Mouse (Mus musculus) adrenal gland, postnatal 25 days (tissue): ENCODE results near the gene Card9. TPM values are rescaled to one million over a fixed set of nuclear protein-coding genes. Genes with fewer than 3 reads are reported as not detected.
"Not testable (repeated sequence)": the region's sequence is repeated elsewhere in the genome, so short reads cannot be mapped to it uniquely, and the experiment has no call there.

Experiments used
- DNase-seq: peaks from one replicate; pipeline ENCODE4 v3.0.0; 2021; ENCODE audit warnings: mixed read lengths
- long read RNA-seq: library from polyadenylated mRNA; stranded (forward); transcript quantifications from one replicate; pipeline ENCODE4 v2.0.0, GENCODE M21; 2021
- total RNA-seq: library from RNA; stranded (reverse); gene quantifications from 2 replicates; pipeline ENCODE4 v1.2.3, GENCODE M21; 2021

Gene Card9
- 0.97 TPM in 1 of 2 replicates, not detected in the other for total RNA-seq
- long read RNA-seq, partial matches to known transcripts = 0 of 1 reads
- long read RNA-seq, other reads (novel, unspliced or antisense) = 1 of 1 reads

DNA sequence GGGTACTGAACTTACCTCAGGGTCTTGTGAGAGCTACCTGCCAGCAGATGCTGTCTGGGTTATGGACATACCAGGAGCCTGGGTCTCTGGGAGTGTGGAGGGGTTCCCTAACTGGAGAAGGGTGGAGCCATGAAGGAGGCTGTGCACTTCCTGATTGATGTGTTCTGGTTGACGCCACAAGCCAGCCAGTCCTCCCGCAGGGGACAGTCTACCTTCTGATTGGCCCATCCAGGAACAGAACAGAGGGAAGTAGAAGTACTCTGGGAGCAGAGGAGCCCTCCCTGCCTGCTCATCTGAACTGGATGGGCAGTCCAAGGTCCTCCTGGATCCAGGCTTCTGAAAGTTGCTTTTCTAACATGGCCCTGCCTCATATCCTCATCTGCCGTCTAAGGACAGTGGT is at the start of gene Card9:
TSS of gene Card9 (minus strand) at position 147 of the 400 bp plus-strand sequence.
- no peak for DNase-seq

DNA sequence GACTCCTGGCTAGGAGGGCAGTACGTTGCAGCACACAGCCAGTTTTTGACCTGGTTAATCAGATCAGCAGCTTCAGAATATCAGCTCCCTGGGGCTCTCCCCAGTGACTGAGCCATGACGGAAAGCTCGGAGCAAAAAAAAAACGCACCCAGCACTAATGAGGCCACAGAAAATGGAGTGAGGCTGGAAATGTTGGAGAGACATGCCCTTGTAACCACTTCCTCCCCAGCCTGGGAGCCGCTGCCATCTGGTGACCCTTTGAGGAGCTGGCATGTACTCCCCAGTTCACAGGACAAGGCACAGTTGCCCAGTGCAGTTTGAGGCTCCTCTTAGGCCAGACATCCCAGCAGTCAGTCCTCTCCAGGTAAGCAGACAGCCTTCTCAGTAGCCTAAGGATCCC is 49.4 kb upstream of the Card9 start:
- DNase-seq = no peak

DNA sequence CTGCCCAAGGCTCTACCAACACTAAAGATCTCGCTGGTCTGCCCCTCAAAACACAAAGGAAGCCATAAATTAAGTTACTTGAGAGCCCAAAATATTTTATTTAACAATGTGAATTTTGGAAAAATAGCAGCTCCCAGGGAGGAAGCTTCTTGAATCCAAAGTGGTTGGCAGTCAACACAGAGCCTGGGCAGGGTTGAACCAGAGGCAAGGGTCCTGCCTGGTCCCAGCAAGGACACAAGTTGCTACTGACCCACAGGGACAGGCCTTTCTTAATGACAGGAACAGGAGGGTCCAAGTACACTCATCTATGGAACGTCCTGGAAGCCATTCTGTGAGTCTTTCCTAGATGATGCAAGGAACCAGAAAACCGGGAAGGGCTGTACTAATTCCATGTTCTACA is 48.6 kb upstream of the Card9 start:
- no peak for DNase-seq

DNA sequence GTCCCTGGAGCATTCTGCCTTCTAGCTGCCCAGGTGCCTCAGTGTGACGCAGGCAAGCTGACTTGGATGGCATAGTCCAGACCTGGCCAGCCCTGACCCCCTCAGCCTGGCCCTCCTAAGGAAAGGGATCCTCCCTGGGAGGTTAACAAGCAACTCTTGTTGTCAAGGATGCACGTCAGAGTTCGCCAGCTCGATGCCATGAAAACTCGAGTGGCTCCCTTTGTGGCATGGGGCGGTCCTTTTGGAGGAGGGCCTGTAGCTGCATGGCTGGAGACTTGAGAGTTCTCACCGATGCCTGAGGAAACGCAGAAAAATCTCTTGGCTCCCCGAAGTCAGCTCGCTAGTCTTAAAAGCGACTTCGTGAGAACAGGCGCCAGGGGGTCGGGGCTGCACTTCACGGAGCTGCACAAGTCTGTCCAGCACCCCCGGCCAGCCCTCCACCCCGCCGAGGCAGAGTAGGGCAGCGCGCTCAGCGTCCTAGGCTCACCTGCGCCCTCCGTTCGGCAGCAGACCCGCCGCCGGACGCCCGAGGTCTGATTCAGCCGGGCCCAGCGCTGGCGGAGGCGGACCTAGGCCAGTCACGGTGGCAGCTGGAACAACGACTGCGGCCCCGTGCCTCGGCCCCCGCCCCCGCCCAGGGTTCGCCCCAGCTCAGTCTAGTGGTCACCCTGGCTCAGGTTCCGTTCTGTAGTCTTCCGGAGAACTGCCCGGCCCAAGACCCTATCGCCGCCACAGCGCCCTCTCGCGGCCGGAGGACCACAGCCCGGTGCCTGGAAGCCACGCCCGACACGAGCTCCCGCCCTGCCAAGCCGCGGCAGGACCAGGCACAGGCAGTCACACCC is 48.0 kb upstream of the Card9 start, which contains the start of gene Inpp5e:
TSS of gene Inpp5e (minus strand) at position 689 of the 842 bp plus-strand sequence.
- peak; percentile 99 for DNase-seq

DNA sequence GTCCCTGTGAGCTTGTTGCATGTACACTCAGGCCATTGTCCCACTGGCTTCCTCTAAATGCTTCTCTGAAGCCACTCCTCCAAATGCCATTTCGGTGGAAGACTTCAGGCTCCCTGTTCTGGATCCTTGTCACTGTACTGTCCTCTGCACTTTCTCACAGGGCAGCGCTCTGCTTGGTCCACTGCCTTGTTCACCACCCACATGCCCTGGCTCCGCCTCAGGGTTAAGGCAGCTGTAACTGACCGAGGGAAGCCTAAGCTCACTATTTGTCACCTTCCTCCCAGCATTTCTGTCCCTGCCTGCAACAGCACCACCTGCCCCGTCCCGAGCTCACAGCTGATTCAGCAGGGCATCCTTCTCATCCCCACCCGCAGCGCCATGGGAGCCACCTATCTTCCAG is 42.6 kb upstream of the Card9 start:
- DNase-seq = no peak

DNA sequence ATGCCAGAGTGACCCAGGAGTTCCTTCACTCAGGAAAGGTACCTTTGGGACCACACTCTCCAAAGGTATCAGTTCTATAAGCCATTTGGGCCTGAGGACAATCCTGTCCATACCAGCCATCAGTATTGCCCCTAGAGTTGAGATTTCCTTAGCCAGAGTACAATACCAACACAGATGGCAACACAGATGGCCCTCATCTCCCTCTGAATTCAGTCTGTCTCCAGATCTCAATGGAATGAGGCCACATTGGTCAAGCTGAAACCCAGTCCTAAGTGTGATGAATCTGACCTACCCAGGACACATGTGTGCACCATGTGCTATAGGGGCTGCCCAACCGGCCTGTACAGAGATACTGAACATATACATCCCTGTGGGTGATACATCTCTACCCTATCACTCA is 41.5 kb upstream of the Card9 start:
- no peak for DNase-seq

DNA sequence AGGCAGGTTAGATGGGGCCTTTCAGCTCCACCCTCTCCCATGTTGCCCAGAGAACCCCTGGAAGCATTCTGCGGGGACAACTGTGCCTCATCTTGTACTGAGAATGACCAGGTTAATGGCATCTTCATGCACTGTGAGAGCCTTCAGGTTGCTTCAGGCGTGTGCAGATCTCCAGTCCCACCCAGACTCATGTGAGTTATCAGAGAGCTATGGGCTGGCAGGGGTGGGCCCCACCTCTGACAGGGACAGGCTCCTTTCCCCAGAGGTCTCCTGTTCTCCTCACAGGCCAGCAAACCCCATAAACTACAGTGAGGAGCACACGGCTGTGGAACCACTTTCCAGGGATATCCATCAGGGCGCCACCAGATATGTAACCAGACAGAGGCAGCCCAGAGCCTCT is 40.3 kb upstream of the Card9 start:
- no peak for DNase-seq

DNA sequence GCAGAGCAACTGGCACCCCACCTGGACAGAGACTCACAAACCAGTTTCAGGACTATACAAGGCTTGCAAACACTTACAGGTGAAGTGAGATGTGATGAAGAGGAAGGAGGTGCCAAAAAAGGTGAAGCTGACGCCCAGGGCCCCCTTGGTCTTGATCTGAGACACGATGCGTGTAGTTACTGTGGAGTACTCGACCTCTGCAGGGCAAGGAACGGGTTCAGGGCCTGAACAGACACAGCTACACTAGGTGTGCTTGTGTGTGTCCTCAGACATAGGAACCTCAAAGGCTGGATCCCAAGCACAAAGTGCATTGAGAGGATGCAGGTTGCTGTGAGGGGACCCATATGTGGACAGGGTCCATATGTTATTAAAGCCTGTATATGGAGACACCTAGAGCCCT is 39.6 kb upstream of the Card9 start:
- DNase-seq = no peak

DNA sequence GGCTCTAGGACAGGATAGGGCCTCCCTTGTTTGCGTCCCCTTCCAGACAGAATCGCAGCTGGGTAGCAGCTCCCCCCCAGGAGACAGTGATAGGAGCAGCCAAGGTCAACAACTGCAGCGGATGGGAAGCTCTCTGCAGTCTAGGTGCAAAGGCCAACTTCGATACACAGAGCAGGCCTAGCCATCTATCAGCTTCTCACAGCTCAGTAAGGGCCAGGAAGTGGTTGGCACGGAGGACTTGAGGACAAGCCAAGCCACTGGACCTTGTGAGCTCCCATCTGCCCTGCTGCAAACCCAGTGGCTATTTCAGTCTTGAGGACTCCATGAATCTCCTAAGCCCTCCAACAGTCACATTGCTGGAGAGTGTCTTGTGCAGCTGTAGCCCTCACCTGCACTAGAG is 38.9 kb upstream of the Card9 start:
- no peak for DNase-seq

DNA sequence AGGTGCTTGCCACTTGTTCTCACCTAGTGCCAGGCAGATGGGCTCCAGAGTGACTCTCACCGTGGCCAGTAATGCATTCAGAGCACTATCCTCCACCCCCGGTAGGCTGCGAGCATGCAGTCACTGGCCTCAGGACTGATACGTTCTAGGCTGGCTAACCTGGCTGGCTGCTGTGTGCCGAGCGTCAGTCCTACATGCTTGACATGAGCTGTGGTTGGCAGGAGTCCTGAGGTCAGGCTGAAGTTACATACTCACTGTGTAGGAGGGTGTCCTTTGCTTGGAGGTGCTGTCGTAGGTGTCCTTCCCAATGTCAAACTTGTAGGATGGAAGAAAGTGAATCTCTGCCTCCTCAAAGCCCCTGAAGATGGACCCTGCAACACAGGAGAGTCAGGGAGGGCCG is 38.3 kb upstream of the Card9 start:
- no peak for DNase-seq

DNA sequence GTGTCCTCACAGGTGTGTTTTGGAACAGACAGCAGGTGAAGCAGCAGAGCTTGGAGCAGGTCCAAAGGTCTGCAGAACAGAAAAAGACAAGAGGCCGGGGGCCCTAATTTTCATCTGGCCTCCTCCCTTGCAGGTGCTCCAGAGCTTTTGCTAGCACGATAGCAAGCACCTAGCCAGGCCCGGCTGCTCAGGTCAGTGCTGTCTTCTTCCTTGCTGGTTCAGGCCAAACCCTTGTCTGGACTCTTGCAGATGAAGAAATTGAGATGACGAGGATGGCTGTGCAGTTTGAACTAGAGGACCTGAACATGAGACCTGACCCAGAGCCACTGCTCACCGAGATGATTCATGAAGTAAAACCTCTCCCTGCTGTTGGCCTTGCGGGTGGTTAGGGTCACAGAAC is 30.9 kb upstream of the Card9 start:
- DNase-seq = no peak

DNA sequence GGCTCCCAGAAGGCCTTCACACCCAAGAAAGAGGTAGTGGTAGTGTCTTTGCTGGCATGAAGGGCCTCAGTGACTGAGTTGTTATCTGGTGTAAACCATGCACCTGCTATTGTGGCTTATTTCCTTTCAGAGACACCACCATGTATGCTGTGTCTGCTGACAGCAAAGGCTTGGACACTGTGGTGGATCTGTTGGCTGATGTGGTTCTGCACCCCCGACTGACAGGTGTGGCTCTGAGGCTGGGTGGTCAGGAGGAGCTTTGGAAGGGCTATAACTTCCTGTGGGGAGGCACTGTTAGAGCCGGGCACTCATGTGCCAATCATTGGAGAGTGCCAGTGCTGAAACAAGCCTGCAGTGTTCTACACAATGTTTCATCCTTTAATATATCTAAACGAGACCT is 30.2 kb upstream of the Card9 start:
- no peak for DNase-seq

DNA sequence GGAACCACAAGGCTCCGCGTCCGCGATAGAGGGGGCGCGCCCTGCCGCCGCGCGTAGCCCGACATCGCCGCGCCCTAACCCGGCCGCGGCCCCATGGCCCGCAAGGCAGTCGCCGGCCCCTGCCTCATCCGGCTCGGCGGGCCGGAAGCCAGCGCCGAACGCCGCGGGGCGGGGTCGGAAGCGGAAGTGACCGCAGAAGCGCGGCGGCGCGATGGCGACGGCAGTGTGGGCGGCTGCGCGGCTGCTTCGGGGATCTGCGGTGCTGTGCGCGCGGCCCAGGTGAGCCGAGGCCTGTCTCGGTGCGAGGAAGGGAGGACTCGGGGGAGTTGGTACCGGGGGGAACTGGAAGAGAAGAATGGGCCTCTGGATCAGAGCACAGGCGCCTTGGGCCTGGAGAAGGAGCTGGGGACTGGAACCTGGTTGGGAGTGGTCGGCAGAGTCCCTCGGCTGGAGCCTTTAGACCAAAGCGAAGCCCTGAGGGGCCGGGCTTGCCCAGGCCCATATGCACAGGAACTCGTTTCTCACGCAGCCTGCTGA is 28.5 kb upstream of the Card9 start, which contains the start of the genes Entr1 and Pmpca:
TSS of gene Entr1 (minus strand) at position 163 of the 537 bp plus-strand sequence.
TSS of gene Pmpca (plus strand) at position 186 of the 537 bp plus-strand sequence.
- DNase-seq = peak; percentile 88

DNA sequence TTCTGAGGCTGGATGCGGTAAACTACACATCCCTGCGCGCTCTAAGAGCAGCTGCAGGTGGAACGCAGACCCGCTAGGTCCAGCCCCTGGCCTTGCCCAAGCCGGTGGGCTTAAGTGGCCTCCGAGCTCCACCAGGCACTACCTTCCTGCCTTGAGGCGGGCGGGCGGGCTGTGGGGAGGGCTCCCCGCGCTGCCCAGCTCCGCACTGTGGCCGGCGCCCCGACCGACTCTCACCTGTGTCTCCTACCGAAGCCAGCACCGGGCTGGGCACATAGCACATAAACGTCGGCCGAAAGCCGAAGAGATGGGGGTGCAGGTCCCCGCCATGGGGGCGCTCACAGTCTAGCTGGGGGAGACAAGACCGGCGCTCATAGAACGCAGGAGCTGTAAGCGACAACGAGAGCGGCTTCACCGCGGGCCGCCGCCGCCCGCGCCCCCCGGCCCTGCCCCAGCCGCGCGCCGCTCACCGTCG is 28.0 kb upstream of the Card9 start:
- DNase-seq = peak; percentile 35

DNA sequence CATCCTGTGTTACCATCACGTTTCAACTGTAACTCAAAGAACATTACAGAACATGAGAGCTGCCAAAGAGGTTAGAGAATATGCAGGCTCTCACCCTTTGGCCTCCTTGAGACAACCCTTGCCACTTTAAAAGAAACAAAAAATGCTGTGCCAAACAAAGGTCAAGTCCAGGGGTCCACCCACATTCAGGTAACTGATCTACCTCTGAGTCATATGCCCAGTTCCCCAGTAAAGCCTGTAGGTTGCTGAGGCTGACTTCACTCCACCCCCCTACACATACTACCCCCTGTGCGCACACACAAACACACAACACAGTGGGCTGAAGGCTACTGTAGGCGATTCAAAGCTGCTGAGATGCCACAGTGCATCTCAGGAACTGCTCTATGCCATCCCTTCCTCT is 27.0 kb upstream of the Card9 start:
- DNase-seq = no peak

DNA sequence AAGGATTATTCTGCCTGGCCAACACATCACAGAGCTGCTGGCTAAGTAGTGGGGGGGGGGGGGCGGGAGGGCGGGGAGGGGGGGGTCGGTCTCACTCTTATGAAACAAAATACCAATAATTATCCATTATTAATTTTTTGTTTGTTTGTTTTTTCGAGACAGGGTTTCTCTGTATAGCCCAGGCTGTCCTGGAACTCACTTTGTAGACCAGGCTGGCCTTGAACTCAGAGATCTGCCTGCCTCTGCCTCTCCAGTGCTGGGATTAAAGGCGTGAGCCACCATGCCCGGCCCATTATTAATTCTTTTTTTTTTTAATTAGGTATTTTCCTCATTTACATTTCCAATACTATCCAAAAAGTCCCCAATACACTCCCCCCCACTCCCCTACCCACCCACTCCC is 20.2 kb upstream of the Card9 start:
- not testable (repeated sequence) for DNase-seq

DNA sequence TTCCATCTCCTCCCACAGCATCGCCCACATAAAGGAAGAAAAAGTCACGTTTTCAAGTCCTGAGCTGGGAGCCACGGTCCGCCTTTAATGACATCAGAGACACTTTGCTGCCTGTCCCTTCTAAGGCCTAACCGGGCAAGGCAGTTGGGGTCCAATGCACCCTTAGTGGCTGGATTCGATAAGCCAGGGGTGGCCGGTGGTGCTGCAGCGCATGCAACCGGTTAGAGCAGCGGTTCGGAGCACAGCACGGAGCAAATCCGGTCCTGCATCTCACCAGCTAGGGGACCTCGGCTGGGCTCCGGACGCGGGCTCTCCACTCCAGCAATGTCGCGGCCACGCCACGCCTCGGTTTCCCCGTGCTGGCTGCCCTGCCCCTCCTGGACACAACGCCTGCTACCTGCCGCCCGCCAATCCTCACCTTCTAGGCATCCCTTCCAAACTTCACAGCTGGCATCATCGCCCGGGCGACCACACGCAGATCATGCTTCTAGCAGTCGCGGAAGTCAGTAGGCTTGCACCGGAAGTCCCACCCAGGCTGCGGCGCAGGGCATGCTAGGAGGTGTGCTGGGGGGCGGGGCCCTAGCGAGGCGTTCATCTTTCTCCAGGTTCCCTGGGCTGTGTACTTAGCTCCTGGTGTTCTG is 19.5 kb upstream of the Card9 start, which contains the start of gene Snapc4:
TSS of gene Snapc4 (minus strand) at position 523 of the 641 bp plus-strand sequence.
- DNase-seq = peak; percentile 86

DNA sequence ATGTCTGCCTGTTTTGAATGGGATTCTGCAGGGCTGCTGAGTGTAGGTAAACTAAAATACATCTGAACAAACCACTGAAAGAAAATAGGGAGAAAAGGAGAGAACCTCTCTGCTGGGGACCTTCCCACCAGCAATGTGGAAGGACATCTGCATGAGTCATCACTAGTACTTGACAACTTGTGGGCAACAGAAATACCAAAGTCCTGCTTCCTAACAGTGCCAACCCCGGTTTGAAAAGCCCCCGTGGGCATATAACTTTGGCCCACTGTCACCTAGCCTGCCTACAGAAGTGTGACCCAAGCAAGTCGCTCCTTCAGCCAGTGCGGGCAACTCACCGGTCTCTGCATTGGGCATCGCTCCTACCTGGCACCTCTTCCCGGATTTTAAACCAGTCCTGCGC is 11.7 kb upstream of the Card9 start:
- DNase-seq = no peak

DNA sequence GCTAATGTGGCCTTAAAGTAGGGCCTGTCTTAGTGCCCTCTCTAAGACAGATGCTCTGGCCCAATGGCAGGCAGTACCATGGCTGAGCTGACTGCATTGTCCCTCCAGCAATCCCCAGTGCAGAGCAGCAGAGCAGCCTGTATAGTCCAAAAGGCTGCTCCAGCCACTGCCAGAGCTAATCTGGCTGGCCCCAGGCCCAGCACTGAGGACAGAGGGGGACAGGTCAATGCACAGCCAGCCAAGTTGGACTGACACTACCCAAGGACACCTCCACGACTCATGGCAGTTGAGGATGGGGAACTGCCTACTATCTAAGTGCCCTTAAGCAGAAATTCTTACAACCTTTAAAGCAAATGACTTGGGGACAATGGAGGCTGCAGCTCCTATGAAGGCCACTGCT is 7.9 kb upstream of the Card9 start:
- DNase-seq = no peak

DNA sequence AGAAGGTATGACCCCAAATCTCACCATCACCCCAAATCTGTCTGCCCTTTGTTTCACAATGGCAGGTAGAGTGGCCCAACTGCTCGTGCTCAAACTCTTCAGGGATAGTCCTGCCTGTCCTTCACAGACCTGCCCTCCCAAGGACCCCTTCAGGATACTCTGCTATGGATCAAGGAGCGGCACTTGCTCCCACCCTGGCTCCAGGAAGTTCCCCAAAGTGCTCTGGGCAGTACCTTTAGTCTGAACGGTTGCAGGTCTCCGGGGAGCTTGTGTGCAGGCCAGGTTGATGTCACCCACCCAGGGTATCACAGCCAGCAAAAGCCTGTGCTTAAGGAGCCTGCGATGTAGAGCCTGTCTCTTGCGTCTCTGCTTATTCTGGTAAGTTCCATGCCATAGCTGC is 7.2 kb upstream of the Card9 start:
- DNase-seq = no peak

DNA sequence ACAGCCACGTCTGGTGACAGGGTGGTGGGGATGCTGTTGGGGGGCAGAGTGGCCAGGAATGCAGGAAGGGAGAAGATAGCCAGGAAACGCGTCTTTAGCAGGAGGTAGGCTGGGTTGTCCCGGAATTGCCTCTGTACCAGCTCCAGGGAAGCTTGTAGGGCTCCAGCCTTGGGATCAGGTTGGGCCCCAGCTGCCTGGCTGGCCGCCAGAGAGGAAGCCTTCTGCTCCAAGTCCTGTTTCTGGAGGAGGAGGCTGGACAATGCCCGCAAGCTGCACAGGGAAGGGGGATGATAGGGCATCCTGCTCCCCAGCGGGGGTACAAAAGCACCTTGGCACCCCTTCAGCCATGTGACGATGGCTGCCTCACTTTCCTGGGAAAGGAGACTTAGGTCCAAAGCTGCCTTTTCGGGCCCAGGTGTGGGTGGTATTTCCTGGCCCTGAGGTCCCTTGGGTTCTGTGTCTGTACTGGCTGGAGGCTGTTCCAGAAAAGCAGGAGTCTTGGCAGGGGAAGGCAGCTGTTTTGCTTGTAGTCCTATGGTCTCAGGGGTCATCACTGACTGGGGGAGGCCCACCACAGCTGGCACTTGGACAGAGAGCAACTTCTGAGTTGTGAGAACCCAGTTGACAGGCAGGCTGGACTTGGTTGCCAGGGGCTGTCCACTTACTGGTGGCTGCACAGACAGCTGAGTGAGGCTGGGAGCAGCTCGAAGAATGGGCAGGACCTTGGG is 4.2 kb upstream of the Card9 start:
- peak; percentile 84 for DNase-seq

DNA sequence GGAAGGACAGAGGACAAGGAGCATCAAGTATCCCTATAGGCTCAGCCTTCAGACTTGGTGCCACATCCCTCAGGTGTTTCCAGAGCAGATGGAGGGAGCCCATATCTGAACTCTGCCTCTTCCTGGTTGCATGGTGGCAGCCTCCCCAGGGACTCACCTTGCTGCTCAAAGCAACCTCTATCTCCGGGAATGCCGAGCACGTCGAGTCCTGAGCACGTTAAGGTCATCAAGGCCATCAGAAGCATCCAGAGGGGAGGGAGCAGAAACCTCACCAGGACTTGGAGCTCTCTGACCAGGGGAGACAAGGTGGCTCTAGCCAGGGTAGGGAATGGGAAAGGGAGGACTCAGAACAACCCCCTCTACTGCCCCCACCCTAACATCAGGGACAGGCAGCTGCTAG is 2.8 kb upstream of the Card9 start:
- no peak for DNase-seq
